Mouse (Mus musculus): ENCODE data around the gene Nup107. TPM values are rescaled to one million over a fixed set of nuclear protein-coding genes. Genes with fewer than 3 reads are reported as not detected.
A peak's percentile ranks its signal among the peaks of the same experiment; 100 is the strongest.
"Not testable (repeated sequence)": the region's sequence is repeated elsewhere in the genome, so short reads cannot be mapped to it uniquely, and the experiment has no call there.

The Nup107 gene
- total RNA-seq, 2 experiments from 2014 or later = 15.0 to 15.4 TPM

DNA sequence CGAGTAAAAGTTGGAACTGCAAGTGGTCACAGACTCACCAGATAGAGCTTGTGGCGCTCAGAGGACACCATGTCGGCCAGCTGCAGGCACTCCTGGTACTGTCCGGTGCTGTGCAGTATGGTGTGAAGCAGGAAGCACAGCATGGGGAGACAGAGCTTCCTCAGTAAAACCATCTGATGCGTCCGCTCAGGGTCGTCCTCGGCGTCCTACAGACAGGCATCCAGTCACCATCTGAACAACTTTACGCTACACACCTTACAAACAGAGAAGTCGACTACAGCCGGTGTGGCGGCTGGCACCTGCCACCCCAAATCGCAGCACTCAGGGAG, 41.3 kb downstream of the Nup107 start:
- DNase-seq = no peak

DNA sequence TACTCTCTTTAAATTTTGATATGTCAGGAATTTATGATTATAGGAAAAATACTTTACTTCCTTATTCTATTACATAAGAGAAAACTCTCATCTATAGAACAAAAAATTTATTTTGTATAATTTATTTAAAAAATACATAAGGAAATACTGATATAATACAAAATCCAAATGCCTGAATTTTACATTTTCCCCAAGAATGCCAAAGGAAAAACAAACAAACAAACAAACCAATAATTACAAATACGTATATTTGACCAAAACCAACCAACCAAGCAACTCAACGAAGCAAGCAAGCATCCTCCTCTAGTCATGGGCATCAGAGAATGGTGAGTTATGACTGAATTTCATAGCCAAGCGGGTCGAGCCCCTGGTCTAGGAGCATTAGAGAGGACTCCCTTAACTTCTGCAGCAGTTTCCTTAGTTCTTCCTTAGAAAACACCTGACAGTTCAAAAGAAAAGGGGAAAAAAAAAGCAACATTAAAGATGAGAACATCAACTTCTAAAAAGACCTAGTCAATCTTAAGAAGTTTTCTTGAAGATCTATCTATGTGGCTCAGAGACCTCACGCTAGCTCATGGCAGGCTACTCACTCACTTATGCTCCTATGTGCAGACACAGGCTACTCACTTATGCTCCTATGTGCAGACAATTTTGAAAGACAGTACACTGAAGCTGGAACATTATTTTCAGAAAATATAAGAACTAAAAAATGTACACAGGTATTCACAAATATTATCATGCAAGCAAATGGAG, 41.8 kb downstream of the Nup107 start:
- DNase-seq = no peak

DNA sequence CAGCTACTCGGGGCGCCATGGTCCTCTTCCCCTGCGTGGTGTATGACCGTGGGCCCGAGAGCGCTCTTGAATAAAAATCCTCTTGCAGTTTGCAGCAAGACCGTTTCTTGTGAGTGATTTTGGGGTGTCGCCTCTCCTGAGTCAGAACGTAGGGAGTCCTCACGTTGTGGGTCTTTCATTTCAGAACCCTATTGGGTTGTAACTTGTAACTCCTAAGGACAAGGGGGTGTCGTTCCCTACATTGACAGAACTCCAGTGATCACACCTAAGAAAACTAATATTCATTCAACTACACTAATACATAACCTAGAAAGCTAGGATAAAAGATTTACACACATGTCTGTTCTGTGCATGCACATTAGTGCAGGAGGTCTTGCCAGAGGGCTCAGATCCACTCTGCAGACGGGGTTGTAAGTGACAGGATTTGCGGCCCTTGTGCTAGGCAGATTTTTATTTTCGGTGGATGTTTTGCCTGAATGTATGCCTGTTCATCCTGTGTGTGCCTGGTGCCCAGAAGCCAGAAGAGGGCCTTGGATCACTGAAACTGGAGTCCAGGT, 42.6 kb downstream of the Nup107 start:
- no peak for DNase-seq

DNA sequence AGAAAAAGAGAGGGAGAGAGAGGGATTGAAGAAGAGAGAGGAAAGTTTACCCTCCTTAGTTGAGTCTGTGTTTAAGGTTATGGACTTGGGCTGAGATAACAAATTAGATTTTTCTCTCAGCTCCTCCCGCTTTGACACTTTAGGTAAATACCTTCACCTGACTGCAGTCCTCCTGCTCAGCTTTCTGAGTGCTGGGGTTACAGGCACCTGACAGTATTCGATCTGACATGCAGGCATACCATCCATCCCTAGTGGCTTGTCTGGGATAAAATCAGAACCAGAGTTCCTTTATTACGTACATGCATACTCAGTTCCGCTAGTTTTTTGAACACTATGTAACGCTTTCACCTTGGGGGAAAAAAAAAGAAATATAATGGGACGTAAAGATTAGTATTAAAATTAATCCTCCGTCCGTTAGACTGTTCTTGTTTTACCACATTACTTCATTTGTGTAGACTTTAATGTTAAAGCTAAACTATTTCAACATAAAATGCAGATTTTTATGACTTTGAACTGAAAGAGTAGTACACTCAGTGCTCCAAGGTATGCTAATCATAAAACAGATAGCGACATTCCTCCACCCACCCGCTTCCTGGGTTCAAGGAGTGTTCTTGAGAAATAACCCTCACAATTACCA, 43.3 kb downstream of the Nup107 start:
- no peak for DNase-seq

DNA sequence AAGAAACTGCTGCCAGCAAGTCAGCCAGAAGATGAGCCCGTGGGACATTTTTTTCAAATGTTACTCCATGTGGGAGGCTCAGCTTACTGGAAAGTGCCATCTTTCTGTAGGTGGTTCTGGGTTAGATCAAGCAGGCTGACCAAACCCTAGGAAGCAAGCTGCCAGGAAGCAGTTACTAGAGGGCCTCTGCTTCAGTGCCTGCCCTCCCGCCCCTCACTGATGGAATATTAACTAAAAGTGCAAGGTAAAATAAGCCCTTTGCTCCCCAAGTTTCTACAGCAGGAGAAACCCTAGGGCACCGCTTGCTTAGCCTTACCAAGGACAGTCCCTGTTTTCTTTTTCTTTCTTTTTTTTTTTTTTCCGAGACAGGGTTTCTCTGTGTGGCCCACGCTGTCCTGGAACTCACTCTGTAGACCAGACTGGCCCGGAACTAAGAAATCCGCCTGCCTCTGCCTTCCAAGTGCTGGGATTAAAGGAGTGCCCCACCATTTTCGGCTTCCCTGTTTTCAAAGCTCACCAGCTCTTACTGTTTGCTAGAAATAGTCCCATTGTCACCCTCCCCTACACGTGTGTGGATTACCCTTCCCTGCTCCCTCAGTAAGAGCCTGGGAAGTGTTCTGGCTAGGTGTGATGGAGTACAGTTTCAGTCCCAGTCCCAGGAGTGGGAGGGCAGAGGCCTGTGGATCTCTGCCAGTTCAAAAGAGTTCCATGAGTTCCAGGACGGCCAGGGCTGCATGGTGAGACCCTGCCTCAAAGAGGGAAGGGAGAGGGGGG, 44.0 kb downstream of the Nup107 start:
- DNase-seq = no peak

DNA sequence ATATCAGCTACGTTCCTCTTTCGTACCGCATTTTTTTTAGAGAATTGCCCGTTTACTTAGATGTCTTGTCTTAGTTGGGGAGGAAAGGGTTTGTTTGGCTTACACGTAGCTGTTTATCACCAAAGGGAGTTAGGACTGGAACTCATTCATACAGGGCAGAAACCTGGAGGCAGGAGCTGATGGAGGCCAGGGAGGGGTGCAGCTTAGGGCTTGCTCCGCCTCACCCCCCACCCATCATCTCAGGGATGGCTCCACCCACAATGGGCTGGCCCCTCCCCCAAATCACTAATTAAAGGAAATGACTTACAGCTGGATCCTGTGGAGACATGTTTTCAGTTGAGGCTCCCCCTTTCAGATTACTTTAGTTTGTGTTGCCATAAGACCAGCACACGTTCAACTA, 44.8 kb downstream of the Nup107 start:
- DNase-seq = no peak

DNA sequence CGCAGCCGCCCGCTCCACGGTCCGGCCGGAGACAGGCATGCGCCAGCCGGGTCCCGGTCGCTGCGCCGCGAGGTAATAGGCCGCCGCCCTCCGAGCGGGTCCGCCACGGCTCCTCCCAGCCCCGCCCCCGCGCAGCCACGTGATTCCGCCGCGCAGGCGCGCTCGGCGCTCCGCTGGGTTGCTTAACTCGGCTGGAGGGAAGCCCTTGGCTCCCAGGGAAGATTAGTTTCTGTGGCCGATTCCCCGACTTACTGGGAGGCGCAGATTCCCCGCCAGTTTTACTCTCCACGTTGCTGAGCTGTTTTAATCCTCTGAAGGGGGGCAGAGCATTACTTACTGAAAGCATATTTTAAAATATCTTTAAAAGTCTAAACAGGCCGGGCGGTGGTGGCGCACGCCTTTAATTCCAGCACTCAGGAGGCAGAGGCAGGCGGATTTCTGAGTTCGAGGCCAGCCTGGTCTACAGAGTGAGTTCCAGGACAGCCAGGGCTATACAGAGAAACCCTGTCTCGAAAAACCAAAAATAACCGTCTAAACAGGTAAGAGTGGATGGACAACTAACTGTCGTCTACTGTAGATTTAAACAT, 46.1 kb downstream of the Nup107 start, which contains the start of gene Slc35e3:
Slc35e3 (minus strand) TSS at position 69 of the 587 bp plus-strand sequence.
- DNase-seq = peak; percentile 99

DNA sequence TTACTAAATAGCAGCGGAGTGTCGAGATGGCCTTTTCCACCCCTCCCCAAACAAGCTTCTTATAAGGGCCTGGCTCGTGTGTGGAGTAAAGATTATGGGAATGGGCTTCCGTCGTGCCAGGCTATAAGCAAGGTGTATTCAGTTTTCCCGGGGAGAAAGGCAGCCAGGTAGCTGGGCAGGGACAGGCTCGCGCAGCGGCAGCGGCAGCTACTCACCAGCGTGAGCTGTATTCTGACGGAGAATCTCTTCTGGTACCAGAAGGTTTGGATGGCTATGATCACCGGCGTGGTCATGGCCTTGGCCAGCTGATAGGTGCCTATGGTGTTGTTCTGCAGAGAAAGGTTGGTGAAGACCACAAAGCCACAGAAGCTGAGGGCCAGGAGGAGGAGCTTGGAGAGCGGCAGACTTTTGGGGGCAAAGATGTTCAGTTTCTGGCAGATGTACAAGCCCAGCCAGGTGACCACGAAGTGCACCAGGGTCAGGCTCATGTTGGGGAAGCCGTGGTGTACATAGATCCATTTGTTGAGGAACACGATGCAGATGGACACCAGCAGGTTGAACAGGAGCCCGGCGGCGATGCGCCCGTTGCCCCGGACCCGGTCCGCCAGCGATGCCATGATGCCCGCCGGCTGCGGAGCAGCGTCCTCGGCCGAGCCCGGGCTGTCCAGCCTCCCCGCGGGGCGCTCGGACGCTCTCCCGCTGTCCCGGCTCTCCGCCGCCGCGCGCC, 46.8 kb downstream of the Nup107 start:
- DNase-seq = peak in 1 of 2 experiments; percentile 35

DNA sequence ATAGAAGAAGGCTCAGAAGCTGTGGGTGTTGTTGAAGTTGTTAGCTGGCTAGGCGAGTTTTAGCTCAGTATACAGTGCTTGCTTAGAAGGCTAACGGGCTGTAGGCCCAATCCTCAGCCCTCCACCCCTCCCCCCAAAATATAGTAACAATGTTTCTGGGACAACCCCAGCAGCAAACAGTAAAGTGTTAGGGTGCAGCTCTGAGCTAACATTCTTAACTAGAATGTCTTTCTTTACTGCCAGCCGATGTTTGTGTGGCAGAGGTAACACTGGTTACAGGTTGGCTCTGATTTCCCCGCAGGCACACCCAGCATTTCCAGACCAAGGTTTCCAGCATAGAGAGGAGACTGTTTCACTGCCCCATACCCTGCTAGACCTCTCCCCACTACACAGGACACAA, 48.6 kb downstream of the Nup107 start:
- DNase-seq = no peak

DNA sequence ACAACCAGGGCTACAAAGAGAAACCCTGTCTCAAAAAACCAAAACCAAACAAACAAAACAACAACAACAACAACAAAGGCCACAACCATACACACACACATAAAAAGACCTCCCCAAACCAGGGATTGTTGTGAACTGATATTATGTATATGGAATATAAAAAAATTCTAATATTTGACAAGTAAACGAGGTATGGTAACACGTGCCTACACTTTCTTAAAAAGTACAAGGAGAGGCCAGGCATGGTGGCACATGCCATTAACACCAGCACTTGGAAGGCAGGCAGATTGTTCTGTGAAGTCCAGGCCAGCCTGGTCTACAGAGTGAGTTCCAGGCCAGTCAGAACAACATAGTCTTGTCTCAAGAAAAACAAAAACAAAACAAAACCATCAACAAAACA, 49.3 kb downstream of the Nup107 start:
- no peak for DNase-seq

DNA sequence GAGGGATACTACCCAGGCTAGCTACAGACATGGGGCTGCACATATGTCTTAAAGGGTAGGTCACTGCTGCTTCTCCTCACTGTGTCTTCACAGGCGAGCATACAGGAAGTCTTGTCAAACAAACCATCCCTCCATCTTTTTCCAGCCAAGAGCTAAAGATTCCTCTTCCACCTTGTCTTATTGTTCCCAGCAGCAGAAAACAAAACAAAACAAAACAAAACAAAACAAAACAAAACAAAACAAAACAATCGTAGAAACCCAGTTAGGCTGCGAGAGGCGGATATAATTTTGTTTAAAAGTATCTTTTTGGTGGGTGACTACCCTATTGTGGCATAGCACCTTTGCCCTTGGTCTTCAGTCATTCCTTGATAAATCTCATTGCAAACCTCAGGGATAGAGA, 49.9 kb downstream of the Nup107 start:
- DNase-seq = no peak

DNA sequence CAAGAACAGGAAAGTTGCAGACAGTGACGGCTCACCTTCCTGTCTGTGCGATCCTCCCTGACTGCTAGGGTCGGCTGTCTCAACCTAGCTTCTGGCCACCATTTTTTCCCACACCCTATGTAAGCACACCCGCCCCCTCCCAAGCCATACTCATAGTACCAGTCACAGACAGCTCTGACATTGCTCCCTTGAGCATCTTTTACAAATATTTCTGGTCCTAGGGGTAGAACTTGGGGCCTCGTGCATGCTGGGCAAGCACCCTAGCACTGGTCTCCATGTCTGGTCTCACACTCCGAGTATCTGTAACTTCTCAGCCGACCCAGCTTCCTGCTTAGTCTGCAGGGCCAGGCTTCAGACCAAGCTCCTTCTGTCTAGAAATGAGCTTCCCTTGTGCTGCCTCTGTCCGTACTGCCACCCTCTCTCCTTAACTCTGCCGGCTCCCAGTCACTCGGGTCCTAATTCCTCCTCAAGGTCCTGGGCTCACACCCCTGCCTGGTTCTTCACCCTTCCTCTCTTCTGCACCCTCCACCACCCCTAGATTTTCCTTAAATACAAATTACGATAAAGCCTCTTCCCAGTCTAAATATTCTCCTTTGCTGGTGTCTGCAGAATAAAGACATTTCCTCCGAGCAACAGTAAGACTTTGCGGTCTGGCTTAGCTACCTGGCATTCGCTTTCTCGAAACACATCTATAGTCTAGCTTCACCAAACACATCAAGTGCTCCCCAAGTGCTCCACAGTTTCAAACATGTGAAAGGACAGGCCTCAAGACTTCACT, 50.6 kb downstream of the Nup107 start:
- DNase-seq = no peak

DNA sequence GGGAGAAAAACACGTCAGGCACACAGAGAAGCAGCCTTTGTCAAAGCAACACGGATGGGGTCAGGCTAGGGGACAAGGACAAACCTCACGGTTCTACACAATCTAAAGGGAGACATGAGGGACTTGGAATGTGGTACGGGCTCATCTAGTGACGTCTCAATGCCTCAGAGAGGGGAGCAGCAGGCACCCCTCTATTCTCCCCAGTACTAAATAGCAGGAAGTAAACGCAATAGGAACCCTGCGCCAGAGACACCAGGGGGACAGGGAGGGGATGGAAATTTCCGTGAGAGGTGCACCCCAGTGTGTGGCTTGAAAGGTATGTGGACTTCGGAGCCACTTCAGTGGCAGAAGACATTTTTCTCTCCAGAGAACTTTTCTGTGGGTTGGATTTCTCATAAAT, 51.6 kb downstream of the Nup107 start:
- DNase-seq = no peak

DNA sequence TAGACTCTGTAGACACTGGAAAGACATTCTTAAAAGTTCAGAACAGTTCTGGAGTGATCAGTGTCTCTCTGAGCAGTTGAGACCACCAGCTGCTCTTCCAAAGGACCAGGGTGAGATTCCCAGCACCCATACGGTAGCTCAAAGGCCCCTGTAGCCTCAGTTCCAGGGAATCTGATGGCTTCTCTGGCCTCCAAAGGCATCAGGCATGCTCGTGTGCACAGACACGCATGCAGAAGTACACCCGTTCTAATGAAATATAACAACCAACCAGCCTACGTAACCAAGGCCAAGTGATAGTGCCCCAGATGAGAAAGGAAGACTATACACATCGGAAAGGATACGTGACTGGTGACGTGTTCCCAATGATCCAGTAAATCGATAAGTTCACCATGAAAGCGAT, 52.3 kb downstream of the Nup107 start:
- no peak for DNase-seq

DNA sequence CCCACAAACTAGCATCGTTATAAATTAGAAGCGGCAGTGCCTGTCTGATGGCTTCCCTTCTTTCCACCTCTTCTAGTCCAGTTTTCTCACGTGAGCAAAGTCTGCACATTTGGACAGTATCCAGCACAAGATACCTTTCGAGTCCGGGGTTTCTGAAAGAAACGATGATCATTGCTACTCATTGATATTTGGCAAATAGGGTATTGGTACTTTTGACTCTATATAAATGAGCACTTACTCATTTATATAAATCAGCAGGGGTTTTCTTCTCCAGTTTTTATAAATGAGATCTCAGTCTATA, 52.9 kb downstream of the Nup107 start:
- DNase-seq = no peak

DNA sequence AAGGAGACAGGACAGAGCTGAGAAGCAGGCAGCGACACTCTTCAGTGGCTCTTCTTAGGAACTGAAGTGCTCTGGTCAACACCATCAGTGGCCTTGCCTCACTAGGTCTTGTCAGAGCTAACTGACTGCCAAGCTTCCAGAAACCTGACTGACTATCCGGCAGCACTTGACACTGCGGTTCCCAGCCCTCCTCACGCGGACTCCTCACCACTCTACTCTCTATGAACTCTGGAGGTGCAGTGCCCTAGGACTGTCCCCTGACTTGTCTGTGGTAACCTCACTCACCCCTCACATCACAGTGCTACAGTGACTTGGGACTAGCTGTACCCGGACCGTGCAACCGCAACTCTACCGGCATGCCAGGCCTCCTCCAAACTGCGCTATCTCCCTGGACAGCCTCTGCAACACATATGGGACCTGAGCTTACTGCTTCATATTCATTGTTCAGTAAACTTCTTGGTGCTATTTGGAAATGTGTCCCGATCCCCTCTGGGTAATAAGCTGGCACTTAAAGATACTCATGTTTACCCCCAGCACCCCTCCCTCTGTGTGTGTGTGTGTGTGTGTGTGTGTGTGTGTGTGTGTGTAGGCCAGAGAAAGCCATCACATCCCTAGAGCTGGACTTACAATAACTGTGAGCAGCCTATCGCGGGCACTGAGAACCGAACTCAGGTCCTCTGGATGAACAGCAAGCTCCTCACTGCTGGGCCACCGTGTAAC, 53.4 kb downstream of the Nup107 start:
- no peak for DNase-seq

DNA sequence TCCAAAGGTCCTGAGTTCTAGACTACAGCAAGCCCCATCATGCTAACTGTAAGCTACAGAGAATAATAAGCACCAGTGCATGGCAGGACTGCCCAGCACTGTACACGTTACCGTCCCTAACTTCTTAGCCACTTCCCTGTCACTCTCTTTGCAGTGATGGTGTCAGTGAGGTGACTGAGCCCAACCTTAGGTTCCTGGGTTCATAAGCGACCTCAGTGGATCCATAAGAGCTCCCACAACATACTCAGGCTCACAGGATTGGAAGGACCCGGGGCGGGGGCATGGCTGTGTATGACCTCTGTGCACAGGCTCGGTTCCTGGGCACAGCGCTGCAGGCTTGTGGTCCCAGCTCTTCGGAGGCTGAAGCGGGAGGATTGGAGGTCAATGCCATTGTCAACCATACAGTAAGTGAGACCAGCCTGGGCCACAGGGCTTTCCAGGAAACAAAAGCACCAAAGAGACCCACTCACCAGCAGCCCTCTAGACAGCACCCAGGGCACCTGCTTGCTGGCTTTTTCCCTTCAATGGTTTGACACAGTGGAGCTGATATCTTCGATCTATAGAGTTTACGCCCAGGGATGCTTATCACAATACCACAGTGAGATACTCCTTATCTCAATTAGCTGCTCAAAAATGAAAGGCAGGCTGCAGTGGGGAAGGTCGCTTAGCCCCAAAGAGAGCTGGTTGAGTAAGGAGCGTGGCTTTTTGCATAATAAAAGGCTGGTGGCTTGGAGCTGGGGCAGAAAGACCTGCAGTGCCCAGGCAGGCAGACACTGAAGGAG, 54.2 kb downstream of the Nup107 start:
- no peak for DNase-seq

DNA sequence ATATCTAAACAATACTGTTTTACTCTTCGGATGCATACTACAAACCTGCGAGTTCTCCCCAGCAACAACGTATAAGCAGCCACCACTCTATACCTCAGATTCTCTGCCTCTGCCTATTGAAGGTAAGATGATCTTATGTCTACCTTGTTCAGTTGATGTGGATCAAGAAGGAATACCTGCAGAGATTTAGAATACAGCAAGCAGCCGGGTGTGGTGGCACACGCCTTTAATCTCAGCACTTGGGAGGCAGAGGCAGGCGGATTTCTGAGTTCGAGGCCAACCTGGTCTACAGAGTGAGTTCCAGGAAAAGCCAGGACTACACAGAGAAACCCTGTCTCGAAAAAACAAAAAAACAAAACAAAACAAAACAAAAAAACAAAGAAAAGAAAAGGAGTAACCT, 55.0 kb downstream of the Nup107 start:
- not testable (repeated sequence) for DNase-seq

DNA sequence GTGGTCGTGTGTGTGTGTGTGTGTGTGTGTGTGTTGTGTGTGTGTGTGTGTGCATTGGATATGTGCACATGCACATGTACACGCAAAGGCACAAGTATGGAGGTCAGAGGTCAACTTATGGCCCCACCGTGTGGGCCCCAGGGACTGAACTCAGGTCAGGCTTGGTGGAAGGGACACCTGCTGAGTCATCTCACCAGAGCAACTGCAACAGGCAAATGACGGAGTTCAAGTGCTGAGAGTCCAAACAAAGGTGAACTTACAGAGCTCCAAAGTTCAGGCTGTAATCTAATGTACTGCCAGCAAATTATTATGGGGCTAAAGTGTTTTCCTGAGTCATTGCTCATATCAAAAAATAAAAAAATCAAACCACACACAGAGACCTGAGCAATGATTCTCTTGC, 55.4 kb downstream of the Nup107 start:
- no peak for DNase-seq

DNA sequence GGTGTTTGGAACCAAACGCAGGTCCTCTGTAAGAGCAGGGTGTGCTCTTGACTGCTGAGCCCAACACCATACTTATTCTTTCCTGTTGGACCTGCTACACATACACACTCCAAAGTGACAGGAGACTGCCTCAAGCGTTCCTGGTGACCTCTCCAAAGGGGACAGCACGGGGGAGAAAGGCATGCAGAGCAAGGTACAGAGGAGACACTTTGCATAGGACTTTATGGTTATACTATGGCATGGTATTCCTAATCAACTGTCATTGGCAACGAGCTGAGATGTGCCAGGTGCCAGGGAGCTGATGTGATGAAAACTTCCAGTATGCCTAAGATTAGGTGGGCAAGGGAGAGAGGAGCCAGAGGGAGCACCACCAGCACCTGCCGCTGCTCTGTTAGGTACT, 55.9 kb downstream of the Nup107 start:
- DNase-seq = no peak

Measured in adrenal gland, postnatal 36 days (tissue).